In the genomic region with DNA sequence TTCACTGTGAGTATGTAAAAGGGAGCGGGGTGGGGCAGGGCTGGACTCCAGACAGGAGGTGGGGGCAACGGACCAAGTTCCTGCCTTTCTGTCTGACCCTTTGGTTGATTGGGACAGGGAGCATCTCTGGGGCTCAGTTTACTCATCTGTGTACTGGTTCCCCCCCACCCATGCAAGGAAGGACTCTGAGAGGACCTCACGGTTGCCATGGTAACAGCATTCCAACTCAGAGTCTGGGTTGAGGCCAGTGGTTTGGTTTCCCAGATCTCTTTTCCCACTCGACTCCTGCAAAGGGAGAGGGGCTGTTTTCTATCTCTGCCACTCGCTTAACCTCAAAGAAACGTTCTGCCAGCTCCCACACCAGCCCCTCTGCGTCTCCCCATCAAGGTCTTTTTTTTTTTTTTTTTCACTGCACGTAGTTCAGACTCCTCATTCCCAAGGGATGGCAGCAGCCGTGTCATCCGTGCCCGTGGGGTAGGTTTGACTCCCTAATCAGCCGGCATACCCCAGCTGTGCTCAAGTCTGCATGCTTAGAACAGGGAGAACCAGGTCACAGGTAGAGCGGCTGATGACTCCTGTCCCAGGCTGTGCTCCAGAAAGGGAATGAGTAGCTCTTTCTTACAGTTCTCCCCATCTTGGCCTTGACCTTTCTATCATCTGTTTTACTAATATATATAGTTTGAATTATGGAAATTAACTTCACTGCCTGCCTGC, we compare ENCODE assay signal across 10 mouse cellular contexts. TPM values are rescaled to one million over a fixed set of nuclear protein-coding genes. Genes with fewer than 3 reads are reported as not detected.
DNase-seq lines count a peak whose midpoint lies in the region; ATAC-seq and TF ChIP-seq lines count a peak whose summit lies in the region.
"Had no signal": no experiment of that assay in that cellular context is flagged by ENCODE, and none has a peak within 500 bp of the region (broad histone marks: within the 10 kb centered on the region; RNA-seq: fewer than 3 reads in every experiment).

No protein-coding gene starts in this region.

- no peak overlapping the region for H3K9ac ChIP-seq in forebrain, embryonic 14.5 days (ENCODE audit: low read length)
- H3K9ac ChIP-seq in forebrain, embryonic 12.5 days, result no peak overlapping the region
- no peak overlapping the region for H3K9ac ChIP-seq in lung, embryonic 15.5 days
- H3K9ac ChIP-seq in hindbrain, embryonic 14.5 days, result peak overlapping the region; percentile 24; the same call in 1 of the 2 replicates

- no peaks in the 10 kb centered on the region for H3K27me3 ChIP-seq in forebrain, embryonic 14.5 days (replicated peaks; ENCODE audit: control insufficient read depth, insufficient read depth, low read length)
- H3K27me3 ChIP-seq in forebrain, embryonic 12.5 days, result 0 out of 2 replicates have a peak, but pooled peaks cover 4% of the 10 kb centered on the region
- H3K27me3 ChIP-seq in lung, embryonic 15.5 days, result no peaks in the 10 kb centered on the region
- no peaks in the 10 kb centered on the region for H3K27me3 ChIP-seq in hindbrain, embryonic 14.5 days (ENCODE audit: control insufficient read depth, insufficient read depth, low read length)
- H3K27me3 ChIP-seq in thymus, adult 2 months (ENCODE audit: control insufficient read depth, insufficient read depth, low read length), result no peaks in the 10 kb centered on the region

- no peak overlapping the region for H3K4me3 ChIP-seq in forebrain, embryonic 14.5 days (ENCODE audit: low read depth, low read length)
- H3K4me3 ChIP-seq in forebrain, embryonic 12.5 days (replicated peaks), result no peak overlapping the region
- H3K4me3 ChIP-seq in lung, embryonic 15.5 days, result no peak overlapping the region
- no peak overlapping the region for H3K4me3 ChIP-seq in hindbrain, embryonic 14.5 days (replicated peaks; ENCODE audit: low read length)
- H3K4me3 ChIP-seq in thymus, adult 2 months (ENCODE audit: control insufficient read depth, insufficient read depth, low read length), result no peak overlapping the region

- 43% methylated on average over 13 of the region's 13 CpGs for WGBS in forebrain, embryonic 14.5 days
- 46% methylated on average over 13 of the region's 13 CpGs for WGBS in forebrain, embryonic 12.5 days
- WGBS in lung, embryonic 15.5 days, result 20% methylated on average over 13 of the region's 13 CpGs
- WGBS in hindbrain, embryonic 14.5 days, result 29% methylated on average over 13 of the region's 13 CpGs
- 87% methylated on average over 13 of the region's 13 CpGs for WGBS in thymus, adult 2 months

- no peaks in the 10 kb centered on the region for H3K9me3 ChIP-seq in forebrain, embryonic 14.5 days (replicated peaks; ENCODE audit: control insufficient read depth, low read length)
- H3K9me3 ChIP-seq in forebrain, embryonic 12.5 days, result no peaks in the 10 kb centered on the region
- no peaks in the 10 kb centered on the region for H3K9me3 ChIP-seq in lung, embryonic 15.5 days
- no peaks in the 10 kb centered on the region for H3K9me3 ChIP-seq in hindbrain, embryonic 14.5 days (ENCODE audit: control insufficient read depth, low read length)

- H3K36me3 ChIP-seq in forebrain, embryonic 14.5 days (ENCODE audit: control insufficient read depth, insufficient read depth, low read length), result no peaks in the 10 kb centered on the region
- no peaks in the 10 kb centered on the region for H3K36me3 ChIP-seq in forebrain, embryonic 12.5 days (replicated peaks)
- H3K36me3 ChIP-seq in lung, embryonic 15.5 days, result no peaks in the 10 kb centered on the region
- no peaks in the 10 kb centered on the region for H3K36me3 ChIP-seq in hindbrain, embryonic 14.5 days (replicated peaks; ENCODE audit: control insufficient read depth, insufficient read depth)
- H3K36me3 ChIP-seq in thymus, adult 2 months (ENCODE audit: control insufficient read depth, insufficient read depth, low read length), result no peaks in the 10 kb centered on the region

- no peak overlapping the region for H3K27ac ChIP-seq in forebrain, embryonic 14.5 days (ENCODE audit: low read depth, low read length)
- no peak overlapping the region for H3K27ac ChIP-seq in forebrain, embryonic 12.5 days
- H3K27ac ChIP-seq in lung, embryonic 15.5 days, result no peak overlapping the region
- H3K27ac ChIP-seq in hindbrain, embryonic 14.5 days, result no peak overlapping the region
- H3K27ac ChIP-seq in thymus, adult 2 months (ENCODE audit: control insufficient read depth, insufficient read depth, low read length), result no peak overlapping the region

- H3K4me1 ChIP-seq in forebrain, embryonic 14.5 days (ENCODE audit: control insufficient read depth, insufficient read depth, low read length), result 0 out of 2 replicates have a peak, but pooled peaks cover 4% of the 10 kb centered on the region
- H3K4me1 ChIP-seq in forebrain, embryonic 12.5 days, result peaks cover 9% of the 10 kb centered on the region
- peaks cover 3% of the 10 kb centered on the region; the same call in 1 of the 2 replicates for H3K4me1 ChIP-seq in lung, embryonic 15.5 days
- H3K4me1 ChIP-seq in hindbrain, embryonic 14.5 days (replicated peaks; ENCODE audit: control insufficient read depth, insufficient read depth, low read length), result peaks cover 6% of the 10 kb centered on the region; the same call in 1 of the 2 replicates
- H3K4me1 ChIP-seq in thymus, adult 2 months (replicated peaks; ENCODE audit: control insufficient read depth, insufficient read depth, low read length), result peaks cover 12% of the 10 kb centered on the region

- no peak for TF ChIP-seq POLR2A in thymus, adult 2 months (IDR thresholded peaks at IDR 0.05; ENCODE audit: control insufficient read depth, extremely low read depth, insufficient read depth, low read length, poor library complexity)

- DNase-seq in forebrain, embryonic 14.5 days (ENCODE audit: low spot score), result peak; percentile 65
- DNase-seq in lung, adult 18-20 months, result no peak
- DNase-seq in hindbrain, embryonic 14.5 days (ENCODE audit: low spot score), result peak; percentile 34
- DNase-seq in retina, postnatal 1 day, result peak; percentile 63
- no peak for DNase-seq in thymus, adult 2 months
- no peak for DNase-seq in spleen, adult 18-20 months
- DNase-seq: kidney, adult 9 months; lung, adult 2 months had no signal

- no peak for TF ChIP-seq CTCF in thymus, adult 2 months (IDR thresholded peaks at IDR 0.05; ENCODE audit: borderline replicate concordance, control insufficient read depth, extremely low read depth, insufficient read depth, low read length, poor library complexity)

- no peak overlapping the region for H3K4me2 ChIP-seq in forebrain, embryonic 14.5 days (ENCODE audit: low read length)
- H3K4me2 ChIP-seq in forebrain, embryonic 12.5 days, result no peak overlapping the region
- H3K4me2 ChIP-seq in lung, embryonic 15.5 days, result no peak overlapping the region
- no peak overlapping the region; the same call in 1 of the 2 replicates for H3K4me2 ChIP-seq in hindbrain, embryonic 14.5 days (replicated peaks)

- ATAC-seq in forebrain, embryonic 14.5 days, result no peak
- ATAC-seq in forebrain, embryonic 12.5 days (ENCODE audit: low FRiP score), result no peak
- ATAC-seq in lung, embryonic 15.5 days (ENCODE audit: borderline replicate concordance, extremely low read depth, low FRiP score, low TSS enrichment), result peak; percentile 19; the same call in 1 of the 2 replicates
- no peak for ATAC-seq in hindbrain, embryonic 14.5 days (ENCODE audit: low FRiP score)

RNA-seq across cellular contexts. Expression of gene Actl11, which starts 10.2 kb away (rescaled TPM):
- not detected in 2 replicates for polyA plus RNA-seq in forebrain, embryonic 14.5 days (2014; fragmentation: Nextera tagmentation; extraction: Ambion mirVana)
- not detected in 2 replicates for polyA plus RNA-seq in forebrain, embryonic 12.5 days (2016; fragmentation: Nextera tagmentation; extraction: Ambion mirVana)
- polyA plus RNA-seq in lung, embryonic 15.5 days (2015; fragmentation: Nextera tagmentation; extraction: Ambion mirVana), result not detected in 2 replicates
- not detected in 2 replicates for polyA plus RNA-seq in hindbrain, embryonic 14.5 days (2014; fragmentation: Nextera tagmentation; extraction: Ambion mirVana)
- 0.11 TPM in 1 of 2 replicates, not detected in the other for polyA plus RNA-seq in thymus, adult 2 months (2012; rRNA removed)
- polyA plus RNA-seq: lung, adult 2 months had no signal

RNA-seq across cellular contexts. Expression of gene Mst1r, which starts 11.4 kb away (rescaled TPM):
- 0.23 and 1.2 TPM in 2 replicates for polyA plus RNA-seq in forebrain, embryonic 14.5 days (2014; fragmentation: Nextera tagmentation; extraction: Ambion mirVana)
- polyA plus RNA-seq in forebrain, embryonic 12.5 days (2016; fragmentation: Nextera tagmentation; extraction: Ambion mirVana), result 1.3 and 1.8 TPM in 2 replicates
- polyA plus RNA-seq in lung, embryonic 15.5 days (2015; fragmentation: Nextera tagmentation; extraction: Ambion mirVana), result 4.4 TPM in 2 replicates
- 0.95 and 1.2 TPM in 2 replicates for polyA plus RNA-seq in hindbrain, embryonic 14.5 days (2014; fragmentation: Nextera tagmentation; extraction: Ambion mirVana)
- 8.5 and 13.0 TPM in 2 replicates for polyA plus RNA-seq in thymus, adult 2 months (2012; rRNA removed)

RNA-seq across cellular contexts. Expression of gene Camkv, which starts 17.4 kb away (rescaled TPM):
- polyA plus RNA-seq in forebrain, embryonic 14.5 days (2014; fragmentation: Nextera tagmentation; extraction: Ambion mirVana), result 25.1 and 40.8 TPM in 2 replicates
- polyA plus RNA-seq in forebrain, embryonic 12.5 days (2016; fragmentation: Nextera tagmentation; extraction: Ambion mirVana), result 12.2 and 14.8 TPM in 2 replicates
- 2.8 and 3.1 TPM in 2 replicates for polyA plus RNA-seq in lung, embryonic 15.5 days (2015; fragmentation: Nextera tagmentation; extraction: Ambion mirVana)
- 16.7 and 20.0 TPM in 2 replicates for polyA plus RNA-seq in hindbrain, embryonic 14.5 days (2014; fragmentation: Nextera tagmentation; extraction: Ambion mirVana)
- polyA plus RNA-seq in thymus, adult 2 months (2012; rRNA removed), result 18.7 and 21.0 TPM in 2 replicates

RNA-seq across cellular contexts. Expression of gene Mon1a, which starts 30.1 kb away (rescaled TPM):
- 23.5 and 27.2 TPM in 2 replicates for polyA plus RNA-seq in forebrain, embryonic 14.5 days (2014; fragmentation: Nextera tagmentation; extraction: Ambion mirVana)
- 16.0 and 17.7 TPM in 2 replicates for polyA plus RNA-seq in forebrain, embryonic 12.5 days (2016; fragmentation: Nextera tagmentation; extraction: Ambion mirVana)
- polyA plus RNA-seq in lung, embryonic 15.5 days (2015; fragmentation: Nextera tagmentation; extraction: Ambion mirVana), result 11.0 and 12.6 TPM in 2 replicates
- 22.1 and 23.1 TPM in 2 replicates for polyA plus RNA-seq in hindbrain, embryonic 14.5 days (2014; fragmentation: Nextera tagmentation; extraction: Ambion mirVana)
- 57.0 and 62.7 TPM in 2 replicates for polyA plus RNA-seq in thymus, adult 2 months (2012; rRNA removed)

RNA-seq across cellular contexts. Expression of gene Traip, which starts 31.9 kb away (rescaled TPM):
- polyA plus RNA-seq in forebrain, embryonic 14.5 days (2014; fragmentation: Nextera tagmentation; extraction: Ambion mirVana), result 17.1 and 20.5 TPM in 2 replicates
- polyA plus RNA-seq in forebrain, embryonic 12.5 days (2016; fragmentation: Nextera tagmentation; extraction: Ambion mirVana), result 30.6 and 32.3 TPM in 2 replicates
- polyA plus RNA-seq in lung, embryonic 15.5 days (2015; fragmentation: Nextera tagmentation; extraction: Ambion mirVana), result 26.8 and 31.5 TPM in 2 replicates
- polyA plus RNA-seq in hindbrain, embryonic 14.5 days (2014; fragmentation: Nextera tagmentation; extraction: Ambion mirVana), result 8.4 and 8.6 TPM in 2 replicates
- polyA plus RNA-seq in thymus, adult 2 months (2012; rRNA removed), result 9.2 and 15.7 TPM in 2 replicates

Comparison
In these comparisons a context has a peak if more than half of its experiments do, and no peak if none do; other contexts are left out.
1. DNase-seq: peak in forebrain, embryonic 14.5 days (single experiment), hindbrain, embryonic 14.5 days (single experiment) and retina, postnatal 1 day (single experiment); none in lung, adult 18-20 months (0 of 2), thymus, adult 2 months (single experiment) and spleen, adult 18-20 months (0 of 2).